Mouse (Mus musculus): ENCODE measurements around the gene Wbp1.

- no peak for TF ChIP-seq CTCF (IDR thresholded peaks at IDR 0.05; ENCODE audit: low read depth)
- no peak for TF ChIP-seq EP300 (IDR thresholded peaks at IDR 0.05; ENCODE audit: low read depth)
Observed at GRCm38 (mm10) chr6:83136881-83137575, 15.7 kb upstream of the Wbp1 start.
